Mouse (Mus musculus) hindbrain, embryonic 10.5 days (tissue): Measurements from ENCODE around the gene Endod1. TPM values are rescaled to one million over a fixed set of nuclear protein-coding genes. Genes with fewer than 3 reads are reported as not detected.
"Not testable (repeated sequence)": the region's sequence is repeated elsewhere in the genome, so short reads cannot be mapped to it uniquely, and the experiment has no call there.

Experiments used
- DNase-seq: peaks from one replicate; pipeline ENCODE4 v3.0.0-alpha.2; 2017; ENCODE audit warnings: low spot score
- H3K27ac ChIP-seq: fragments of 300-500 bp; sonication (generic); 2 replicates; pipeline ENCODE4 v1.5.1; 2016; ENCODE audit warnings: mild to moderate bottlenecking, moderate library complexity
- H3K27me3 ChIP-seq: fragments of 300-500 bp; sonication (generic); 2 replicates; pipeline ENCODE4 v1.6.1; 2016; ENCODE audit warnings: mild to moderate bottlenecking; ENCODE audit not compliant: poor library complexity, insufficient read depth, severe bottlenecking
- H3K36me3 ChIP-seq: fragments of 300-500 bp; sonication (generic); 2 replicates; pipeline ENCODE4 v1.6.1; 2016; ENCODE audit warnings: mild to moderate bottlenecking, moderate library complexity
- H3K4me1 ChIP-seq: fragments of 300-500 bp; sonication (generic); replicated peaks from 2 replicates; pipeline ENCODE4 v1.6.1; 2016; ENCODE audit warnings: mild to moderate bottlenecking
- H3K4me3 ChIP-seq: fragments of 300-500 bp; sonication (generic); 2 replicates; pipeline ENCODE4 v1.5.1; 2016; ENCODE audit warnings: mild to moderate bottlenecking, moderate library complexity
- H3K9me3 ChIP-seq: fragments of 300-500 bp; sonication (generic); 2 replicates; pipeline ENCODE4 v1.6.1; 2016; ENCODE audit warnings: mild to moderate bottlenecking, moderate library complexity
- WGBS: fragments of 180-500 bp; shearing (Covaris S2); methylation state at CpG from one replicate; pipeline ENCODE4 v1.1.7; 2016; 5-methylcytosine and 5-hydroxymethylcytosine counted together
- polyA plus RNA-seq: library from polyadenylated mRNA; unstranded; fragments of >200 nt; fragmentation: Nextera tagmentation; extraction: Ambion mirVana; gene quantifications from 2 replicates; pipeline ENCODE4 v1.2.1, GENCODE M21; 2016

Gene Endod1
- polyA plus RNA-seq, 1 experiment from 2014 or later = 7.1 TPM

- not testable (repeated sequence) for DNase-seq, H3K36me3 ChIP-seq, H3K27me3 ChIP-seq, H3K9me3 ChIP-seq, H3K4me1 ChIP-seq, H3K4me3 ChIP-seq, H3K27ac ChIP-seq
- 87% methylated on average over 4 of the region's 4 CpGs for WGBS
Measured at GRCm38 (mm10) chr9:14345866-14346265, 35.4 kb downstream of the Endod1 start.

- 60% methylated on average over 4 of the region's 4 CpGs for WGBS
- H3K9me3 ChIP-seq = no peaks in the 10 kb centered on the region
- H3K27ac ChIP-seq = no peak overlapping the region
- H3K4me1 ChIP-seq = no peaks in the 10 kb centered on the region
- no peaks in the 10 kb centered on the region for H3K36me3 ChIP-seq
- H3K27me3 ChIP-seq = no peaks in the 10 kb centered on the region
- H3K4me3 ChIP-seq = no peak overlapping the region
- peak; percentile 77 for DNase-seq
Measured at GRCm38 (mm10) chr9:14342041-14342668, 39.2 kb downstream of the Endod1 start.

GRCm38 (mm10) chr9:14338701-14339100 lies 42.6 kb downstream of the Endod1 start:
- H3K27me3 ChIP-seq = no peaks in the 10 kb centered on the region
- no peaks in the 10 kb centered on the region for H3K4me1 ChIP-seq
- no peaks in the 10 kb centered on the region for H3K9me3 ChIP-seq
- H3K4me3 ChIP-seq = no peak overlapping the region
- no peak for DNase-seq
- WGBS = 83% methylated on average over 3 of the region's 3 CpGs
- H3K36me3 ChIP-seq = no peaks in the 10 kb centered on the region
- H3K27ac ChIP-seq = no peak overlapping the region

GRCm38 (mm10) chr9:14336901-14337300 lies 44.4 kb downstream of the Endod1 start:
- Histone ChIP-seq H3K27me3 (no peaks in the 10 kb centered on the region), H3K27ac (no peak overlapping the region), H3K4me1 (no peaks in the 10 kb centered on the region), H3K9me3 (no peaks in the 10 kb centered on the region), H3K4me3 (no peak overlapping the region), H3K36me3 (no peaks in the 10 kb centered on the region)
- no peak for DNase-seq
- 97% methylated on average over 3 of the region's 3 CpGs for WGBS

GRCm38 (mm10) chr9:14335829-14336228 lies 45.5 kb downstream of the Endod1 start:
- Histone ChIP-seq H3K27ac (no peak overlapping the region), H3K36me3 (no peaks in the 10 kb centered on the region), H3K27me3 (no peaks in the 10 kb centered on the region), H3K9me3 (no peaks in the 10 kb centered on the region), H3K4me1 (no peaks in the 10 kb centered on the region), H3K4me3 (no peak overlapping the region)
- DNase-seq = no peak
- 88% methylated on average over 4 of the region's 4 CpGs for WGBS

GRCm38 (mm10) chr9:14316618-14317017 lies 64.7 kb downstream of the Endod1 start:
- peaks cover 64% of the 10 kb centered on the region for H3K36me3 ChIP-seq
- no peak overlapping the region for H3K27ac ChIP-seq
- H3K27me3 ChIP-seq = no peaks in the 10 kb centered on the region
- H3K9me3 ChIP-seq = no peaks in the 10 kb centered on the region
- no peaks in the 10 kb centered on the region for H3K4me1 ChIP-seq
- H3K4me3 ChIP-seq = no peak overlapping the region
- DNase-seq = no peak
- 91% methylated on average over 1 of the region's 1 CpGs for WGBS

- H3K36me3 ChIP-seq = peaks cover 63% of the 10 kb centered on the region
- 92% methylated on average over 7 of the region's 7 CpGs for WGBS
- H3K27ac ChIP-seq = no peak overlapping the region
- no peaks in the 10 kb centered on the region for H3K4me1 ChIP-seq
- no peaks in the 10 kb centered on the region for H3K9me3 ChIP-seq
- no peak overlapping the region for H3K4me3 ChIP-seq
- no peak for DNase-seq
- H3K27me3 ChIP-seq = no peaks in the 10 kb centered on the region
Measured at GRCm38 (mm10) chr9:14314477-14314876, 66.8 kb downstream of the Endod1 start.

GRCm38 (mm10) chr9:14313968-14314367 lies 67.3 kb downstream of the Endod1 start:
- Histone ChIP-seq H3K36me3 (peaks cover 63% of the 10 kb centered on the region), H3K4me1 (no peaks in the 10 kb centered on the region), H3K4me3 (no peak overlapping the region), H3K27ac (no peak overlapping the region), H3K9me3 (no peaks in the 10 kb centered on the region), H3K27me3 (no peaks in the 10 kb centered on the region)
- 88% methylated on average over 3 of the region's 3 CpGs for WGBS
- DNase-seq = no peak

GRCm38 (mm10) chr9:14307341-14307740 lies 74.0 kb downstream of the Endod1 start:
- no peak overlapping the region for H3K4me3 ChIP-seq
- WGBS = 92% methylated on average over 3 of the region's 3 CpGs
- H3K36me3 ChIP-seq = peaks cover 28% of the 10 kb centered on the region
- no peaks in the 10 kb centered on the region for H3K27me3 ChIP-seq
- no peak overlapping the region for H3K27ac ChIP-seq
- DNase-seq = no peak
- peaks cover 12% of the 10 kb centered on the region for H3K4me1 ChIP-seq
- H3K9me3 ChIP-seq = no peaks in the 10 kb centered on the region

- no peaks in the 10 kb centered on the region for H3K27me3 ChIP-seq
- H3K36me3 ChIP-seq = peaks cover 13% of the 10 kb centered on the region
- no peaks in the 10 kb centered on the region for H3K9me3 ChIP-seq
- H3K4me1 ChIP-seq = peaks cover 12% of the 10 kb centered on the region
- peak overlapping the region; percentile 53 for H3K27ac ChIP-seq
- WGBS = 47% methylated on average over 9 of the region's 9 CpGs
- no peak overlapping the region for H3K4me3 ChIP-seq
- peak; percentile 22 for DNase-seq
Measured at GRCm38 (mm10) chr9:14304262-14304968, 76.9 kb downstream of the Endod1 start.

Other genes starting within 250 kb of the Endod1 start
- 13.4 and 16.9 TPM in 2 replicates for gene Sesn3, start 106.4 kb downstream of the Endod1 start, polyA plus RNA-seq
- 0.31 and 0.33 TPM in 2 replicates for gene Kdm4d, start 119.0 kb upstream of the Endod1 start, polyA plus RNA-seq
- gene Cwc15, start 119.1 kb upstream of the Endod1 start, polyA plus RNA-seq = 181 and 193 TPM in 2 replicates